Mouse (Mus musculus) embryonic facial prominence, embryonic 10.5 days (tissue): ENCODE data around the gene Trp73. TPM values are rescaled to one million over a fixed set of nuclear protein-coding genes. Genes with fewer than 3 reads are reported as not detected.

ENCODE experiments used
- DNase-seq: peaks from one replicate; pipeline ENCODE4 v3.0.0-alpha.2; 2017; ENCODE audit warnings: low spot score
- H3K27ac ChIP-seq: fragments of 300-500 bp; sonication (generic); replicated peaks from 2 replicates; pipeline ENCODE4 v1.5.1; 2016; ENCODE audit warnings: mild to moderate bottlenecking
- H3K27me3 ChIP-seq: fragments of 300-500 bp; sonication (generic); replicated peaks from 2 replicates; pipeline ENCODE4 v1.6.1; 2016; ENCODE audit warnings: low read depth, mild to moderate bottlenecking; ENCODE audit not compliant: poor library complexity, severe bottlenecking
- H3K36me3 ChIP-seq: fragments of 300-500 bp; sonication (generic); replicated peaks from 2 replicates; pipeline ENCODE4 v1.6.1; 2016; ENCODE audit warnings: mild to moderate bottlenecking, moderate library complexity
- H3K4me1 ChIP-seq: fragments of 300-500 bp; sonication (generic); 2 replicates; pipeline ENCODE4 v1.6.1; 2016
- H3K4me3 ChIP-seq: fragments of 300-500 bp; sonication (generic); 2 replicates; pipeline ENCODE4 v1.5.1; 2016; ENCODE audit warnings: mild to moderate bottlenecking, moderate library complexity
- H3K9me3 ChIP-seq: fragments of 300-500 bp; sonication (generic); 2 replicates; pipeline ENCODE4 v1.6.1; 2016; ENCODE audit warnings: mild to moderate bottlenecking
- WGBS: fragments of 180-500 bp; shearing (Covaris S2); methylation state at CpG from one replicate; pipeline ENCODE4 v1.1.7; 2016; 5-methylcytosine and 5-hydroxymethylcytosine counted together
- polyA plus RNA-seq: library from polyadenylated mRNA; unstranded; fragments of >200 nt; fragmentation: Nextera tagmentation; extraction: Ambion mirVana; gene quantifications from 2 replicates; pipeline ENCODE4 v1.2.1, GENCODE M21; 2016

Trp73 gene
- polyA plus RNA-seq, 1 experiment from 2014 or later = 0.97 TPM

- Histone ChIP-seq H3K36me3 (peaks cover 65% of the 10 kb centered on the region), H3K9me3 (no peaks in the 10 kb centered on the region), H3K4me1 (peaks cover 35% of the 10 kb centered on the region), H3K4me3 (no peak overlapping the region), H3K27me3 (peaks cover 34% of the 10 kb centered on the region), H3K27ac (no peak overlapping the region)
- 91% methylated on average over 9 of the region's 9 CpGs for WGBS
- DNase-seq = no peak
Observed at GRCm38 (mm10) chr4:154021432-154021831, 118.6 kb downstream of the Trp73 start.

DNA sequence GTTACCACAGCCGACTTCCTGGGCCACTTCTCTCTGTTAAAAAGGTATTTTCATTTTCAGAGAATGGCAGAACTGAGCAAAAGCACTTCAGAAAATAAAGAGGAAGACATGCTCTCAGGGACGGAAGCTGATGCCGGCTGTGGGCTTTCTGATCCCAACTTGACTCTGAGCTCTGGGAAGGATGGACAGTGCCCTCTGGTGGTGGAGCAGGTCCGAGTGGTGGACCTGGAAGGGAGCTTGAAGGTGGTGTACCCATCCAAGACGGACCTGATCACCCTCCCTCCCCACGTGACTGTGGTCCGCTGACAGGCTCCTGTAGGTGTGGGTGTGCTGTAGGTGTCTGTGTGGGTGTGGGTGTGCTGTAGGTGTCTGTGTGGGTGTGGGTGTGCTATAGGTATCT is 120.4 kb downstream of the Trp73 start:
- 76% methylated on average over 7 of the region's 7 CpGs for WGBS
- peaks cover 84% of the 10 kb centered on the region for H3K36me3 ChIP-seq
- H3K4me1 ChIP-seq = peaks cover 18% of the 10 kb centered on the region
- no peak overlapping the region for H3K4me3 ChIP-seq
- no peak overlapping the region for H3K27ac ChIP-seq
- peak; percentile 39 for DNase-seq
- H3K9me3 ChIP-seq = no peaks in the 10 kb centered on the region
- H3K27me3 ChIP-seq = peaks cover 15% of the 10 kb centered on the region

DNA sequence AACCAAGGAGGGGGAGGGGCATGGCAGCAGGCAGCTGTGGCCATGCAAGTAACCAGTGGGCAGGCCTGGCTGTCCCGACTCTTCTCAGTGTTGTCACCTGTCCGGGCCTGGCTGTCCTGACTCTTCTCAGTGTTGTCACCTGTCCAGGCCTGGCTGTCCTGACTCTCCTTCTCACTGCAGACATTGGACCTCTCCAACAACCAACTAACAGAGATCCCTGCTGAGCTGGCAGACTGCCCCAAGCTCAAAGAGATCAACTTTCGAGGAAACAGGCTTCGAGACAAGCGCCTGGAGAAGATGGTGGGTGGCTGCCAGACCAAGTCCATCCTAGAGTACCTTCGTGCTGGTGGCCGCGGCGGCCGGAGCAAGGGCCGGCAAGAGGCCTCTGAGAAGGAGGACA is 124.5 kb downstream of the Trp73 start:
- whole genome bisulfite sequencing = 96% methylated on average over 11 of the region's 11 CpGs
- Histone ChIP-seq H3K4me3 (no peak overlapping the region), H3K4me1 (peaks cover 29% of the 10 kb centered on the region), H3K27me3 (no peaks in the 10 kb centered on the region), H3K9me3 (no peaks in the 10 kb centered on the region), H3K36me3 (peaks cover 73% of the 10 kb centered on the region), H3K27ac (no peak overlapping the region)
- DNase-seq = no peak

DNA sequence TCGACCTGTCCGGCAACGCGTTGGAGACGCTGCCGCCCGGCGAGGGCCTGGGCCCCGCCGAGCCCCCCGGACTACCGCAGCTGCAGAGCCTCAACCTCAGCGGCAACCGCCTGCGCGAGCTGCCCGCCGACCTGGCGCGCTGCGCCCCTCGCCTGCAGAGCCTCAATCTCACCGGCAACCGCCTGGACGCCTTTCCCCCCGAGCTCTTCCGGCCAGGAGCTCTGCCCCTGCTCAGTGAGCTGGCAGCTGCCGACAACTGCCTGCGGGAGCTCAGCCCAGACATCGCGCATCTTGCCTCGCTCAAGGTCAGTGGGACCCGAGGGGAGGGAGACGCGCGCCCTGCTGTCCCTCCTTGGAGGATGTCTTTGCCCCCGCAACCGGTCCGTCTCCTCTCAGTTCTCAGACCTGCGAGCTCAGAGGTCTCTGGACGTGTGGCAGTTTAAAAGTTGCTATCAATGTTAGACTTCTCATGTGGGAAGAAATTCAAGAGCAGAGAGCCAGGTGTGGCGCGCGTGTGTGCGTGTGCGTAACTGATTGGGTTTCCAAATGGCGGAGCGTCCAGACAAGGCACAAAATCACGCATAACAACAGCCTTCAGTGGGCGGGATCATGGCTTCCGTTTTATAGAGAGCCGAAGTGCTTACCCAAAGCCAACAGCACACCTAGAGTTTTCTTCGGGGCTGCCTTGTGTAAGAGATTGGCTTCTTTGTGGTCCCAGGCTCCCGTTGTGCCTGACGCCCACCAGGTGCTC is 127.7 kb downstream of the Trp73 start:
- Histone ChIP-seq H3K36me3 (peaks cover 41% of the 10 kb centered on the region), H3K9me3 (no peaks in the 10 kb centered on the region), H3K27me3 (no peaks in the 10 kb centered on the region), H3K27ac (peak overlapping the region; percentile 93), H3K4me3 (peak overlapping the region; percentile 92), H3K4me1 (peaks cover 29% of the 10 kb centered on the region)
- WGBS = 3% methylated on average over 55 of the region's 55 CpGs
- no peak for DNase-seq

- Histone ChIP-seq H3K27ac (peak within 1 kb of the TSS; percentile 93), H3K36me3 (peaks cover 41% of the 10 kb centered on the region)
- WGBS = under 1% methylated on average over 59 of the region's 59 CpGs
Observed at GRCm38 (mm10) chr4:154011646-154012089, 128.3 kb downstream of the Trp73 start, which contains the start of gene Lrrc47. Gene Lrrc47 (plus strand): TSS chr4:154011731.

GRCm38 (mm10) chr4:154010907-154011645 is 128.9 kb downstream of the Trp73 start:
- peaks cover 41% of the 10 kb centered on the region for H3K36me3 ChIP-seq
- no peak for DNase-seq
- peak overlapping the region; percentile 92 for H3K4me3 ChIP-seq
- H3K27ac ChIP-seq = peak overlapping the region; percentile 93
- WGBS = 31% methylated on average over 13 of the region's 13 CpGs
- no peaks in the 10 kb centered on the region for H3K9me3 ChIP-seq
- H3K4me1 ChIP-seq = peaks cover 29% of the 10 kb centered on the region
- H3K27me3 ChIP-seq = no peaks in the 10 kb centered on the region

More at GRCm38 (mm10) chr4:154011646-154012089, 128.3 kb downstream of the Trp73 start, which contains the start of gene Lrrc47:
- H3K4me1 ChIP-seq = peaks cover 29% of the 10 kb centered on the region
- no peaks in the 10 kb centered on the region for H3K27me3 ChIP-seq
- DNase-seq = peak; percentile 89
- no peaks in the 10 kb centered on the region for H3K9me3 ChIP-seq
- H3K4me3 ChIP-seq = peak within 1 kb of the TSS; percentile 92

- no peak for DNase-seq
- no peak overlapping the region for H3K4me3 ChIP-seq
- H3K9me3 ChIP-seq = no peaks in the 10 kb centered on the region
- peaks cover 46% of the 10 kb centered on the region for H3K36me3 ChIP-seq
- 82% methylated on average over 4 of the region's 4 CpGs for WGBS
- H3K4me1 ChIP-seq = peaks cover 14% of the 10 kb centered on the region
- H3K27me3 ChIP-seq = no peaks in the 10 kb centered on the region
- no peak overlapping the region for H3K27ac ChIP-seq
Observed at GRCm38 (mm10) chr4:154007759-154008158, 132.2 kb downstream of the Trp73 start.

- 93% methylated on average over 6 of the region's 6 CpGs for WGBS
- no peaks in the 10 kb centered on the region for H3K9me3 ChIP-seq
- no peaks in the 10 kb centered on the region for H3K27me3 ChIP-seq
- peaks cover 57% of the 10 kb centered on the region for H3K36me3 ChIP-seq
- H3K4me1 ChIP-seq = peaks cover 5% of the 10 kb centered on the region
- DNase-seq = no peak
- H3K27ac ChIP-seq = no peak overlapping the region
- no peak overlapping the region for H3K4me3 ChIP-seq
Observed at GRCm38 (mm10) chr4:154006264-154006663, 133.7 kb downstream of the Trp73 start.

Other genes with a start within 250 kb of the Trp73 start
- gene A430005L14Rik, start 183.0 kb downstream of the Trp73 start, polyA plus RNA-seq = 114 and 118 TPM in 2 replicates
- 12.1 and 13.8 TPM in 2 replicates for gene Dffb, start 165.1 kb downstream of the Trp73 start, polyA plus RNA-seq
- gene Cep104, start 165.0 kb downstream of the Trp73 start, polyA plus RNA-seq = 20.5 and 23.5 TPM in 2 replicates
- 24.9 and 27.3 TPM in 2 replicates for gene Lrrc47, start 128.5 kb downstream of the Trp73 start, polyA plus RNA-seq
- gene Smim1, start 114.0 kb downstream of the Trp73 start, polyA plus RNA-seq = 19.3 and 24.5 TPM in 2 replicates
- gene Ccdc27, start 97.5 kb downstream of the Trp73 start, polyA plus RNA-seq = not detected in 2 replicates
- 45.5 and 50.1 TPM in 2 replicates for gene Wrap73, start 2.2 kb upstream of the Trp73 start, polyA plus RNA-seq
- 108 and 115 TPM in 2 replicates for gene Tprgl, start 20.5 kb upstream of the Trp73 start, polyA plus RNA-seq
- 37.9 and 38.7 TPM in 2 replicates for gene Megf6, start 30.5 kb upstream of the Trp73 start, polyA plus RNA-seq
- gene Arhgef16, start 161.5 kb upstream of the Trp73 start, polyA plus RNA-seq = 9.9 and 10.3 TPM in 2 replicates
- gene B230104I21Rik, start 195.9 kb upstream of the Trp73 start, polyA plus RNA-seq = not detected in 2 replicates